Mouse (Mus musculus): ENCODE data around the gene Sympk.
A peak's percentile ranks its signal among the peaks of the same experiment; 100 is the strongest.

Sympk gene

GRCm38 (mm10) chr7:19007026-19007977, 16.9 kb upstream of the Sympk start:
- no peak for DNase-seq (ENCODE audit: inconsistent ontology term)

GRCm38 (mm10) chr7:19010581-19010980, 13.6 kb upstream of the Sympk start:
- no peak for DNase-seq (ENCODE audit: inconsistent ontology term)

GRCm38 (mm10) chr7:19012025-19012621, 12.1 kb upstream of the Sympk start:
- peak; percentile 60 for DNase-seq (ENCODE audit: inconsistent ontology term)

- DNase-seq (ENCODE audit: inconsistent ontology term): no peak
Measured at GRCm38 (mm10) chr7:19012882-19013281, 11.3 kb upstream of the Sympk start.

GRCm38 (mm10) chr7:19014452-19014851, 9.7 kb upstream of the Sympk start:
- no peak for DNase-seq (ENCODE audit: inconsistent ontology term)

GRCm38 (mm10) chr7:19016042-19016441, 8.1 kb upstream of the Sympk start:
- DNase-seq (ENCODE audit: inconsistent ontology term): no peak

- no peak for DNase-seq (ENCODE audit: inconsistent ontology term)
Measured at GRCm38 (mm10) chr7:19017909-19018308, 6.3 kb upstream of the Sympk start.

- DNase-seq (ENCODE audit: inconsistent ontology term): no peak
Measured at GRCm38 (mm10) chr7:19021048-19021447, 3.1 kb upstream of the Sympk start.

GRCm38 (mm10) chr7:19022189-19022958, 1.8 kb upstream of the Sympk start:
- no peak for DNase-seq (ENCODE audit: inconsistent ontology term)

- peak; percentile 51 for DNase-seq (ENCODE audit: inconsistent ontology term)
Measured at GRCm38 (mm10) chr7:19023357-19023814, 791 bp upstream of the Sympk start, which contains the start of gene Foxa3. Gene Foxa3, minus strand, starts transcription at chr7:19023538.

GRCm38 (mm10) chr7:19024581-19025255, 541 bp downstream of the Sympk start:
- DNase-seq (ENCODE audit: inconsistent ontology term): peak; percentile 35

- no peak for DNase-seq (ENCODE audit: inconsistent ontology term)
Measured at GRCm38 (mm10) chr7:19028067-19028466, 3.9 kb downstream of the Sympk start.

GRCm38 (mm10) chr7:19029084-19029653, 5.0 kb downstream of the Sympk start:
- peak; percentile 40 for DNase-seq (ENCODE audit: inconsistent ontology term)

- DNase-seq (ENCODE audit: inconsistent ontology term): no peak
Measured at GRCm38 (mm10) chr7:19031641-19032040, 7.5 kb downstream of the Sympk start.

GRCm38 (mm10) chr7:19044616-19045015, 20.4 kb downstream of the Sympk start:
- no peak for DNase-seq (ENCODE audit: inconsistent ontology term)

GRCm38 (mm10) chr7:19046286-19047069, 22.3 kb downstream of the Sympk start:
- DNase-seq (ENCODE audit: inconsistent ontology term): peak; percentile 32

GRCm38 (mm10) chr7:19048006-19048527, 23.9 kb downstream of the Sympk start:
- no peak for DNase-seq (ENCODE audit: inconsistent ontology term)

- DNase-seq (ENCODE audit: inconsistent ontology term): no peak
Measured at GRCm38 (mm10) chr7:19049252-19049651, 25.1 kb downstream of the Sympk start.

GRCm38 (mm10) chr7:19050172-19050571, 26.0 kb downstream of the Sympk start:
- no peak for DNase-seq (ENCODE audit: inconsistent ontology term)

GRCm38 (mm10) chr7:19051161-19051560, 27.0 kb downstream of the Sympk start:
- no peak for DNase-seq (ENCODE audit: inconsistent ontology term)
